Mouse (Mus musculus) limb, embryonic 10.5 days (tissue): Measurements from ENCODE around the gene Cbx7. TPM values are rescaled to one million over a fixed set of nuclear protein-coding genes. Genes with fewer than 3 reads are reported as not detected.

Experiments used
- DNase-seq: peaks from one replicate; pipeline ENCODE4 v3.0.0-alpha.2; 2017; ENCODE audit warnings: low spot score
- H3K27ac ChIP-seq: fragments of 300-500 bp; sonication (generic); 2 replicates; pipeline ENCODE4 v1.5.1; 2016; ENCODE audit warnings: mild to moderate bottlenecking
- H3K27me3 ChIP-seq: fragments of 300-500 bp; sonication (generic); 2 replicates; pipeline ENCODE4 v1.6.1; 2016; ENCODE audit warnings: low read depth, mild to moderate bottlenecking; ENCODE audit not compliant: poor library complexity, severe bottlenecking
- H3K36me3 ChIP-seq: fragments of 300-500 bp; sonication (generic); 2 replicates; pipeline ENCODE4 v1.6.1; 2016; ENCODE audit warnings: mild to moderate bottlenecking, moderate library complexity
- H3K4me1 ChIP-seq: fragments of 300-500 bp; sonication (generic); 2 replicates; pipeline ENCODE4 v1.6.1; 2016
- H3K4me3 ChIP-seq: fragments of 300-500 bp; sonication (generic); 2 replicates; pipeline ENCODE4 v1.5.1; 2016; ENCODE audit warnings: mild to moderate bottlenecking, moderate library complexity
- H3K9me3 ChIP-seq: fragments of 300-500 bp; sonication (generic); replicated peaks from 2 replicates; pipeline ENCODE4 v1.6.1; 2016; ENCODE audit warnings: mild to moderate bottlenecking
- WGBS: fragments of 180-500 bp; shearing (Covaris S2); methylation state at CpG from one replicate; pipeline ENCODE4 v1.1.7; 2016; 5-methylcytosine and 5-hydroxymethylcytosine counted together
- polyA plus RNA-seq: library from polyadenylated mRNA; unstranded; fragments of >200 nt; fragmentation: Nextera tagmentation; extraction: Ambion mirVana; gene quantifications from 2 replicates; pipeline ENCODE4 v1.2.1, GENCODE M21; 2016

The Cbx7 gene
- polyA plus RNA-seq, 1 experiment from 2014 or later, result 1.3 TPM

DNA sequence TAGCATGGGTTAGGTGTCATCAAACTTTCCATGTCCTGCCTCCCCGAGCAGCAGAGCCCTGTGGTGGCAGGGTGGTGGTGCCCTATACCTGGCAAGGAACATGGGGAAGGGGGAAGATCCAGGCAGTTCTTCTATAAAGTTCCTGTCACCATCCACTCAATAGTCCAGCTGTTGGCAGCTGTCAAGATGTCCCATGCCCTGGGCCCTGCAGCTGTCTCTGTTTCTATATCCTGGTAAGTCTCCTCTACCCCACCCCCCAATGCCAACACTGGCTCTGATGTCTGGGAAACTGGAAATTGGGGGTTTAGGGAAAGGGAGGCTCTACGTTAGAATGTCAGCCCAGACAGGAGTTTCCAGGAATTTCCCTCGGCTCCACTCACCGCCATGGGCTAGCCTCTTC, 23.6 kb upstream of the Cbx7 start:
- Histone ChIP-seq H3K27me3 (no peaks in the 10 kb centered on the region), H3K4me3 (no peak overlapping the region), H3K4me1 (no peaks in the 10 kb centered on the region), H3K9me3 (no peaks in the 10 kb centered on the region), H3K36me3 (no peaks in the 10 kb centered on the region), H3K27ac (no peak overlapping the region)
- WGBS, result 78% methylated on average over 4 of the region's 4 CpGs
- DNase-seq, result no peak

DNA sequence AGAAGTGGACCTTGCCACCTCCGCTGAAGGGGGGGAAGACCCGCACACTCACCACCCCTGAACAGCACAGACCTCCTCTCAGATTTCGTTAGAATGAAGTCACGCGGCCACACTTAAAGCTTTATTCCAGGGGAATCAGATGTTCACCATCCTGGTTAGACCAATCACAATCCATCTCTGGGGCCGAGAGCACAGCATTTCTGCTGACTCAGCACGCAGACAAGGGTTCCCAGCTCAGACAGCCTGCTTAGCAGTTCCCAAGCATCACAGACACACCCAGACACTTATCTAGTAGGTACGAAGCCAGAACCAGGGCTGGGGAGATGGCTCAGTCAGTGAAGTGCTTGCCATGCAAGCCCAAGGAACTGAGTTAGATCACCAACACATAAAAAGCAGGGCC, 15.3 kb upstream of the Cbx7 start:
- Histone ChIP-seq H3K4me1 (peaks cover 16% of the 10 kb centered on the region; the same call in 1 of the 2 replicates), H3K9me3 (no peaks in the 10 kb centered on the region), H3K27me3 (no peaks in the 10 kb centered on the region), H3K27ac (no peak overlapping the region), H3K4me3 (no peak overlapping the region), H3K36me3 (no peaks in the 10 kb centered on the region)
- WGBS, result 83% methylated on average over 8 of the region's 8 CpGs
- DNase-seq, result no peak

DNA sequence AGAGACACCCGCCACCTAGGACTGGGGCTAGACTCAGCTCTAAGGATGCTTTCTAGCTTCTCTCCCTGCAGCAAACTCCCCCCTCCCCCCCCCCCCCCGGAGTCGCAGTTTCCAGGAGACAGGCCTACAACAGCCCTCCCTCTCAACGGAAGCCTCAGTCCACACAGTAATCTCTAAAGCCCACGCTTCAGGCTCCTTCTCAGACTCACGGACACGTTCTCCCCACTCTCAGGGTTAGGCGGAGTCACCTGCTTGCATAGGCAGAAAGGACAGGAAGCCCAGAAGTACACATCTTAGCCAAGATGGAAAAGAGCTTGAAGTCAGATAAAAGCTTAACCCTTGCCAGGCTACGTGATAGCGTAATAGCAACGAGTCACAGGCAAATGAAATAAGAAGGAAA, 14.6 kb upstream of the Cbx7 start:
- no peak overlapping the region for H3K27ac ChIP-seq
- H3K4me1 ChIP-seq, result peaks cover 20% of the 10 kb centered on the region; the same call in 1 of the 2 replicates
- WGBS, result 80% methylated on average over 11 of the region's 11 CpGs
- no peak for DNase-seq
- no peaks in the 10 kb centered on the region for H3K27me3 ChIP-seq
- H3K36me3 ChIP-seq, result no peaks in the 10 kb centered on the region
- no peak overlapping the region for H3K4me3 ChIP-seq
- no peaks in the 10 kb centered on the region for H3K9me3 ChIP-seq

DNA sequence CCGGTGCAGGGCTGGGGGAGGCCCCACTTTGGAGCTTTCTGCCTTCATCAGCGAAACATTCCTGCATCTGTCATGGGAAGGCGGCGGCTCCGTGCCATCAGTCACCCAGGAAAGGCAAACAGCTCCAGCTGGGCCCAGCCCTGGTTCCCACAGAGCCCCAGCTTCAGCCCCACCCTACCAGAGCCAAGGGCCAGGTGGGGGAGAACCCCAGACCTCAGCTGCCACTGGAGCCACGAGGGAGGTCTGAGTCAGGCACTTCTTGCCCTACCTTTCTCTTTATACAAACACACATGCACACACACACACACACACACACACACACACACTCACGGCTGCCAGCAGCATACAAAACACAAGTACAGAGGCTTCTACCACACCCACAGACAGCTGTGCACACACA, 13.2 kb upstream of the Cbx7 start:
- Histone ChIP-seq H3K4me3 (no peak overlapping the region), H3K9me3 (no peaks in the 10 kb centered on the region), H3K27ac (no peak overlapping the region), H3K4me1 (peaks cover 20% of the 10 kb centered on the region; the same call in 1 of the 2 replicates), H3K36me3 (no peaks in the 10 kb centered on the region), H3K27me3 (no peaks in the 10 kb centered on the region)
- no peak for DNase-seq
- WGBS, result 52% methylated on average over 7 of the region's 7 CpGs

DNA sequence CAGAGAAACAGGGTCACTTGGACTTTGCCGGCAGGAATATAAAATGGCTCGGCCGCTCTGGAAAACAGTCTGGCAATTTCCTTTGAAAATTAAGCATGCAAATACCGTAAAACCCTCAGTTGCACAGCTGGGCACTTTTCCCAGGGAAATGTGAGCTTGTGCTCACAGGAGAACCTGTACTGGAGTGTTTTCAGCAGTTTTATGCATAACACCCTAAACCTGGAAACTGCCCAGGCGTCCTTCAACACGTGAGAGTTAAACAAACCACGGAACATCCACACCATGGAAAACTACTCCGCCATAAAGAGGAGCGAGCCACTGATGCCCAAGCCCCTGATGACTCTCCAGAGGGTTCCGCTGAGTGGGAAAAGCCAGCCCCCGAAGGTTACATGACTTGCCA, 9.8 kb upstream of the Cbx7 start:
- H3K36me3 ChIP-seq, result no peaks in the 10 kb centered on the region
- H3K9me3 ChIP-seq, result no peaks in the 10 kb centered on the region
- no peak overlapping the region for H3K27ac ChIP-seq
- 80% methylated on average over 11 of the region's 11 CpGs for WGBS
- no peaks in the 10 kb centered on the region for H3K27me3 ChIP-seq
- H3K4me1 ChIP-seq, result peaks cover 18% of the 10 kb centered on the region; the same call in 1 of the 2 replicates
- DNase-seq, result no peak
- H3K4me3 ChIP-seq, result no peak overlapping the region

DNA sequence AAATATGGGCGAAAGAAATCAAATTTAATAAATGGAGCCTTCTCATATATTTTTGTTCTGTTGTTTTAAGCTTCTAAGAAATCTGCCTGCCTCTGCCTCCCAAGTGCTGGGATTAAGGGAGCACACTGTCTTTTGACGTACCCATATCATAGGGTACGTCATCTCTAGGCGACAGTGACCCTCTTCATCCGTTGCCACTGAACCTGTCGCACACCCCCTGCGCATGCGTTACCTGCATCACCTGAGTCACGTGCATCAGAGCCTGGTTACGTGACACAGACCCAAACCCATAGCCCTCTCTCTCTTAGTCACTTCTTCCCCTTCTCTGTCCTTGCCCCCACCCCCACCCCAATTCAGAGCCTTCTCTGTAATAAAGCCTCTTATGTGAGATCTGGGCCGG, 1.3 kb upstream of the Cbx7 start:
- no peaks in the 10 kb centered on the region for H3K36me3 ChIP-seq
- H3K27me3 ChIP-seq, result no peaks in the 10 kb centered on the region
- no peaks in the 10 kb centered on the region for H3K9me3 ChIP-seq
- H3K4me3 ChIP-seq, result no peak overlapping the region
- H3K27ac ChIP-seq, result no peak overlapping the region
- 94% methylated on average over 11 of the region's 11 CpGs for WGBS
- no peaks in the 10 kb centered on the region for H3K4me1 ChIP-seq
- no peak for DNase-seq

DNA sequence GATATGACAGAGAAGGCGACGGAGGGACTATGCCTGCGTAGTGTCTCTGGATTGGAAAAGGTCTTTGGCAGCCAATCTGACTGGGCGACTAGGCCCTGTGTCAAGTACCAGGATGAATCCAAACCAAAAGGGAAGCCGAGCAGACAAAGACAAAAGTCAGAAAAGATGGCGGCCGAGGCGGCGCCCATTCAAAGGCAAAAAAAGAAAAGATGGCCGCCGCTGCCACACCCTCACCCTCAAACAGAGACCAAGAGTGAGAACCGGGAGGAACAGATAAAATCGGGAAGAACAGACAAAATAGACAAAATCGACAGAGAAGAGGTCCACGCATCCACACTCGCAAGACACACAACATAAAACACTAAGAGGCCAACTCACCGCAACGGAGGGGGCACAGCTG, 428 bp downstream of the Cbx7 start:
- Histone ChIP-seq H3K4me1 (no peaks in the 10 kb centered on the region), H3K36me3 (no peaks in the 10 kb centered on the region), H3K27ac (no peak overlapping the region), H3K27me3 (no peaks in the 10 kb centered on the region), H3K4me3 (no peak overlapping the region), H3K9me3 (no peaks in the 10 kb centered on the region)
- 94% methylated on average over 18 of the region's 18 CpGs for WGBS
- DNase-seq, result no peak

DNA sequence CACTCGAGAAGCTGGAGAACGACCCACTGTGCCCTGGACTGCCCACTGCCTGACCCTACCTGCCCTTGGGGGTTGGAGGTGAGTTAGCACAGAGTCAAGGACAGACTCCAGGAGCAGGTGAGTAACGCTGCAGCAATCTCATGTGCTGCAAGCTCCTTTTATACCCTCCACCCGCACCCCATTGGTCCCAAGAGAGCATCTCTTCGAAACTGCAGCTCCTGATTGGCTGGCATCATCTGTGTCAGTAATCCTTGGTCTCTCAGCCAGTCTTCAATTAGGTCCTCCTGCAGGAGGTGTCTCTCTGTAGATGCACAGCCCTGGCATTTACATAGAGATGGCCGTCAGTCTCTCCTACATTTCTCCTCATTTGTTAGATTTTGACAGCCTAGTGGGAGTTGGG, 3.6 kb downstream of the Cbx7 start:
- 85% methylated on average over 6 of the region's 6 CpGs for WGBS
- H3K36me3 ChIP-seq, result no peaks in the 10 kb centered on the region
- H3K9me3 ChIP-seq, result no peaks in the 10 kb centered on the region
- H3K4me1 ChIP-seq, result no peaks in the 10 kb centered on the region
- no peak for DNase-seq
- no peak overlapping the region for H3K27ac ChIP-seq
- no peak overlapping the region for H3K4me3 ChIP-seq
- no peaks in the 10 kb centered on the region for H3K27me3 ChIP-seq

DNA sequence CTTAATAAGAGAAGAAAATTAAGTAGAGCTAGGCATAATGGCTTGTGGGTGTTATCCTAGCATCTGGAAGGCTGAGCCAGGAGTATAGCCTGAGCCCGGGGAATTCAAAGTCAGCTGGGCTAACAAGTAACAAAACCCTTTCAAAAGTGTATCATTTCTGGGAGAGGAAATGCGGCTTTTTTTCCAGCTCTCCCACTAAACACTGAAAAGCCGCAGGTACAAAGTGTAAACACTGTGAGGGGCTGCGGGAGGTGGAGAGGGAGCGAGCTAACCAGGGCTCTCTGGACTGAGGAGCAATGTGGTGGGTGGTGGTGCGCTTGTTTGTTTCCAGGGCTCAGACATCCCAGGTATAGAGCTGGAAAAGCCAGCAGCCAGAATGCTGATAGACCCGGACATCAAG, 6.5 kb downstream of the Cbx7 start:
- Histone ChIP-seq H3K4me1 (peaks cover 5% of the 10 kb centered on the region; the same call in 1 of the 2 replicates), H3K9me3 (no peaks in the 10 kb centered on the region), H3K27me3 (no peaks in the 10 kb centered on the region), H3K27ac (no peak overlapping the region), H3K4me3 (no peak overlapping the region), H3K36me3 (no peaks in the 10 kb centered on the region)
- no peak for DNase-seq
- 90% methylated on average over 7 of the region's 7 CpGs for WGBS

DNA sequence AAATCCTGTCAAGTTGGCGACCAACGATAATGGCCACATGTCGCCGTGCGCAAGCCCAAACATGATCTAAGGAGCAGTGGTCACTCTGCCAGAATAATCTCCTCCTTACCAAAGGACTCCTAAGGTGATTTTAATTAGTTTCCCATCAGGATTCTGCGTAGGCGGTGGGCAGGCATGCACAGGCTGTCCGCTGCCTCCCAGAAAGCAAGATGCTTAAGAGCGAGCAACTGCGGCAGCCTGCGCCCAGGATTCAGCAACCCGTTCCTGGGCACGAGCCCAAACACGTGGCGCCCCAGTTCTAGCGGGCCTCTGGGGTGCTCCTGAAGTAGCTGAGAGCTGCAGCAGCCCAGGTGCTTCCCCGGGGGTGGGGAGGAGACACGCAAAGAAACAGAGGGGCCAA, 8.3 kb downstream of the Cbx7 start:
- no peak overlapping the region for H3K4me3 ChIP-seq
- DNase-seq, result no peak
- no peaks in the 10 kb centered on the region for H3K36me3 ChIP-seq
- H3K9me3 ChIP-seq, result no peaks in the 10 kb centered on the region
- WGBS, result 90% methylated on average over 18 of the region's 18 CpGs
- H3K27me3 ChIP-seq, result no peaks in the 10 kb centered on the region
- peaks cover 5% of the 10 kb centered on the region; the same call in 1 of the 2 replicates for H3K4me1 ChIP-seq
- no peak overlapping the region for H3K27ac ChIP-seq

DNA sequence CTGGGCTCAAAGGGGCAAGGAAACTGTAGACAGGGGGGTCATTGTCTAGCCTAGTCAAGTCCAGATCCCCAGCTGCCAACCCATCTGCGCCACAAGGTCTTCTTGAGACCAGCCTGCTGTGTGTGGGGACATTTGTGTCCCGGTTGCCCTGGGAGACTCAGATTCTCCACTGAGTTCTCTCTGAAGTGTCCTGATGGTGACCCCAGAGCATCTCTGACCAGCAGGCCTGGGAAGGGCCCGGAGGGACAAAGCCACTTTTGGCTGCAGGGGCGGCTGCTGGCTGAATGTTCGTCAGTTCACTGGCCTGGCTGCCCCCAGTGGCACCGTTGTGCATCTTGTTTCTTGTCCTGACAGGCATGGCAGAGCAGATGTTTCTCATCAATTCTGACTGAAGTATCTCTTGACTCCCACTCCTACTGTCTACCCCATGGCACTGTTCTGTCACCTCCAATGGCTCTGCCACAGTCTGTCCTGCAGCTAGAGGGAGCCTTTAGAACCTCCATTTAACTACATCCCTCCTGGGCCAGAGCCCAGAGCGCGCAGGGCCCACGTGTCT, 9.5 kb downstream of the Cbx7 start:
- Histone ChIP-seq H3K27ac (peak overlapping the region; percentile 30; the same call in 1 of the 2 replicates), H3K4me1 (peaks cover 5% of the 10 kb centered on the region; the same call in 1 of the 2 replicates), H3K4me3 (no peak overlapping the region), H3K27me3 (no peaks in the 10 kb centered on the region), H3K36me3 (no peaks in the 10 kb centered on the region), H3K9me3 (no peaks in the 10 kb centered on the region)
- DNase-seq, result no peak
- 63% methylated on average over 9 of the region's 9 CpGs for WGBS

DNA sequence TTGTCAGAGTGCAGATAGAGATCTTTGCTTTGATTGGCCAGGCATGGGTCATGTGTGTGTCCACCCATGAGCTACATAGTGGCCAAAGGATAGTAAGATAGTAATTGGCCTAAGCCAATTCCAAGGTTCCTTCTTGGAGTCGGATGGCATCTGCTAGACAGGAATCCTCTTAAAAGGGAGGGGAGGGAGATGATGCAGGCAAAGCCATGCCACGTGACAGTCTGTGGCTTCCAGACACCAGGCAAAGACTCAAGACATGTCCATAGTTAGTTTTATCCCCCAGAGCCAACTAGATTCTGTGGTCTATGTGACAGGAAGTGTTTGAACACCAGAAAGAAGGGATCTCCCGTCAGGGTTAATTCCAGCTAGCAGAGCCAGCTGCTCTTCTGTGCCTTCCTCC, 12.5 kb downstream of the Cbx7 start:
- H3K4me3 ChIP-seq, result no peak overlapping the region
- H3K4me1 ChIP-seq, result peaks cover 7% of the 10 kb centered on the region; the same call in 1 of the 2 replicates
- no peaks in the 10 kb centered on the region for H3K27me3 ChIP-seq
- no peak for DNase-seq
- WGBS, result 68% methylated on average over 3 of the region's 3 CpGs
- no peaks in the 10 kb centered on the region for H3K36me3 ChIP-seq
- H3K9me3 ChIP-seq, result no peaks in the 10 kb centered on the region
- no peak overlapping the region for H3K27ac ChIP-seq

DNA sequence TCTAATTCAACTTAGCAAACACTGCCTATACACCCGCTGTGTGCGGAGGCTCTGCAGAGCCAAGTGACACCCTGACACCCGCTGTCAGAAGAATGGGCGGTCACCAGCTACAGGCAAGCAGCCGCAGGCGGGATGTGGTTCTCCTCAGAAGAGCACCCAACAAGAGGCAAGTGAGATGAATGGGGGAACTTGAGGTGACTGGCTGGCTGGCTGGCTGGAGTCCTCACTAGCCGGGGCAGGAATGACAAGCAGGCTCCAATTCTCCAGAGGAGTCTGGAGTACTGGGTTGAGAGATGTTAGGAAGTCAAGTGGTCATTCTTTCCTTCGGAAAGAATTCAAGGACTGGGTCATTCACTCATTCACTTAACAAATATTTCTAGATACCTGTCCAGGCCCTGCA, 14.4 kb downstream of the Cbx7 start:
- Histone ChIP-seq H3K36me3 (no peaks in the 10 kb centered on the region), H3K9me3 (no peaks in the 10 kb centered on the region), H3K27me3 (no peaks in the 10 kb centered on the region), H3K4me3 (no peak overlapping the region), H3K4me1 (peaks cover 20% of the 10 kb centered on the region), H3K27ac (no peak overlapping the region)
- 84% methylated on average over 8 of the region's 8 CpGs for whole genome bisulfite sequencing
- no peak for DNase-seq

DNA sequence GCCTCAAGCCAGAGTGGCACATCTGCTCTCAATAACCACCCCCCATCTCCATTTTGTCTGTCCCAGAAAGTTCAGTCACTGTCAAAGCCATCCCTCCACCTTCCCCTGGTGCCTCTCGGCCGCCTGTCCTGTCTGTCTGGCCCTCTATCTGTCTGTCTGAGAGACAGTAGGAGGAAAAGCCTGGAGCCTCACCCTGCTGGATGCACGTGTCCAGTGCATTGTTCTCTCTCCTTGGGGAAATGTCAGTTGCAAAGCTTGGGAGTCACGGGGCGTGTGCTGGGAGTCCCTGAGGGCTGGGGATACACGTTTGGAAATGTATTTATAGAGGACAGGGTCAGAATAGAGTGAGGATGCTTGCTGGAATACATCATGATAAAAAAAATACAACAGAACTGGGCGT, 17.4 kb downstream of the Cbx7 start:
- Histone ChIP-seq H3K36me3 (no peaks in the 10 kb centered on the region), H3K4me1 (peaks cover 43% of the 10 kb centered on the region), H3K27me3 (no peaks in the 10 kb centered on the region), H3K27ac (0 out of 2 replicates have a peak overlapping the region, but pooled peaks have one; percentile 25), H3K4me3 (no peak overlapping the region), H3K9me3 (no peaks in the 10 kb centered on the region)
- no peak for DNase-seq
- 77% methylated on average over 7 of the region's 7 CpGs for WGBS
